Mouse (Mus musculus): Measurements from ENCODE around the gene Arhgef12.

Gene Arhgef12

DNA sequence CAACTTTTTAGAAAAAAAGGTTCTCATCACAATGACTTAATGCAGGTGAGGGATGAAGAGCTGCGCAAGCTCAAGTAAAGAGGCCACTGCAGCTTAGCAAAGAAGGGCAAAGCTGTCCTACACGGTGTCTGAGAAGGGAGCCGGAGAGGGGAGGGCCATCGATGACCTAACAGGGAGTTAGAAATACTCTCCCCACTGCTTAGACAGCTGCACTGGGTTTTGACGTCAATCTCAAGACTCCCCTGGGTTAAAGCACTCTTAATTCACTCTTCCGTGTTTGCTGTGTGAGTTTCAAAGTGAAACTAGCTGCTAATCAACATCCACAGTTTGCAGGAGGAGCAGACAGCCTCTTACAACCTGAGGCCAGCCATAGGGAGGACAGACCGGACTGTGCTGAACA lies 30.9 kb downstream of the Arhgef12 start:
- DNase-seq (ENCODE audit: low spot score in 2 of 2) = no peak

DNA sequence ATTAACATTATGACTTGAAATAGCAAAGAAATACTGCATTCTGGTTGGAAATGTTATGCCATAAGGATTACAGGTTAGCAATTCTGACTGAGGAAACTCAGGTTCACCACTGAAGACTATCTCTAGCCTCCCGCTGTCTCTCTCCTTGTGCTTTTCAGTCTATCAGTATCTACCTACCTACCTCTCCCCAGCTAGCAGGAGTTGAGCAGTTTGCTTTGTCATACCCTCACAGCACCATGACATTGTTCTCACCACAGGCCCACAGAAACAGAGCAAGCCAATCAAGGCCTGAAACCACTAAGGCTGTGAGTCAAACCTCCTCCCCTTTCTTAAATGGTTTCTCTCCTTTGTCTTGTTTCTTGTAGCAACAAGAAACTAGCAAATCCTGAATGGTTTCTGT lies 32.4 kb downstream of the Arhgef12 start:
- DNase-seq (ENCODE audit: low spot score in 2 of 2) = no peak

- DNase-seq (ENCODE audit: low spot score in 2 of 2) = no peak
Measured at GRCm38 (mm10) chr9:43071741-43072140, 35.3 kb downstream of the Arhgef12 start.

DNA sequence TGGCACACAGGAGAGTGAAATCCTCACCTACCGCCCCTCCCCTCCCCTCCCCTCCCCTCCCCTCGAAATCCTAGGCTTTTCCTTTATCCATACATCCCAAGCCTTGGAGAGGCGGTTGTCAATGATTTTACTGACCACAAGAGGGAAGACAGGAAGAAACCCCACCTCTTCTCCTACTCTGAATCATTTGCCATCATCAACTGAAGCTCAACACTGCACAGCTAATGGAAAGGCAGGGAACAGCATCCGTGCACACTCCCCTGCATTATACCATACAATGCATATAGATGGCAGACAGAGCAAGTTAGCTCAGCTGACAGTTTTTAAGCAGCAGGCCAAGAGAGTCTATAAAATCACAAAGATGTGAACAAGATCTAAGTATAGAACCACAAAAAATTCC lies 35.9 kb downstream of the Arhgef12 start:
- no peak for DNase-seq (ENCODE audit: low spot score in 2 of 2)

- no peak for DNase-seq (ENCODE audit: low spot score in 2 of 2)
Measured at GRCm38 (mm10) chr9:43070566-43070965, 36.5 kb downstream of the Arhgef12 start.

DNA sequence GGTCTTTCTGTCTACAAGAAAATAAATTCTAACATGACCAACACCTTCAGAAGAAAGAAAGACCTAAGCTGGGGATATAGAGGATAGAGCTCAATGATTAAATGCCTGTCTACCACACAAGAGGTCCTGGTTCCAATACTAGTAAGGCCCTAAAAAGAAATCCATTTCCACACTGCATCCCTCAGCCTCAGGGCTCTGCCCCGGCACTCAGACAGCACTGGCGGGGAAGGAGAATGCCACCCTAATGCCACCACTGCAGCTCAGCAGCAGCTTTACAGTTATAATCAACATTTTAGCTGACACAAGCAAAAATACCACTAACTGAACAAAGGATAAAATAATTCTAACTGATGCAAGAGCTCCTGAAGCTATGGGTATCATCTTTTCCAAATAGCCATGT lies 36.9 kb downstream of the Arhgef12 start:
- no peak for DNase-seq (ENCODE audit: low spot score in 2 of 2)

- no peak for DNase-seq (ENCODE audit: low spot score in 2 of 2)
Measured at GRCm38 (mm10) chr9:43067896-43068295, 39.1 kb downstream of the Arhgef12 start.

GRCm38 (mm10) chr9:43065231-43065630 lies 41.8 kb downstream of the Arhgef12 start:
- no peak for DNase-seq (ENCODE audit: low spot score in 2 of 2)

GRCm38 (mm10) chr9:43061545-43061944 lies 45.5 kb downstream of the Arhgef12 start:
- no peak for DNase-seq (ENCODE audit: low spot score in 2 of 2)

GRCm38 (mm10) chr9:43050391-43050790 lies 56.6 kb downstream of the Arhgef12 start:
- DNase-seq (ENCODE audit: low spot score in 2 of 2) = no peak

- DNase-seq (ENCODE audit: low spot score in 2 of 2) = no peak
Measured at GRCm38 (mm10) chr9:43044481-43044880, 62.6 kb downstream of the Arhgef12 start.

DNA sequence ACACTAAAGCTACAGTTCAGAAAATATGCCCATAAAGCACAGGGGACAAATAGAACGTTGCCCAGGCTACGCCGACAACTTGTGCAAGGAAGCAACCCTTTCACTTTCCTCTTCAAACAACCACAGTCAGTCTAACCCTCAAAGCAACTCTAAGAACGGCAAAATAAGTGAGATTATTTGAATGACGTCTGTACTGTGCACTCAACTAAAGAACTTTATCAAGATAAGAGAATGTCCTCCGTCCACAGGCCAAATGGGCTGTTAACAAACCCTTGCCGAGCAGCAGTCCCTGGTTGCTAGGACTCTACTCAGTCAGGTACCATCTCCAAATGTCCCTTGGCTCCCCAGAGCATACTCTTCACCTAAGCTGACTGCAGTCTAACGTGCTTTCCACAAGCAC lies 68.6 kb downstream of the Arhgef12 start:
- no peak for DNase-seq (ENCODE audit: low spot score in 2 of 2)

DNA sequence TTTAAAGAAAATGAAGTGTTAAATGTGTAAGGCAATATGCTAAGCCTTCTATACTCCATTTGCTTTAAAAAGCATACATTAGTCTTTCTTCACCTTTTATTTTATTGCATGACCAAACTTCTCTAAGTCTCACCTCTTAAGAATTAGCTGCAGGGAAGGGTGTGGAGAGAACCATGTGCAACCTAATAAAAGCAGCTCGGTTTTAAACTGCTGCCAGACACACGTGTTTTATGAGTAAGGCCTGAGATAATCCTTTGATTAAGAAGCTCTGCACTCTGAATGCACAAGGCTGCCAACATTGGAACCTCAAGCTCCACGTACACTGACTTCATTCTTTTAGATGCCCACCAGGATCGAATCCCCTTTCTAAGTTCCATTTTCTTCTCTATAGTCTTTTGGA lies 71.8 kb downstream of the Arhgef12 start:
- no peak for DNase-seq (ENCODE audit: low spot score in 2 of 2)

- no peak for DNase-seq (ENCODE audit: low spot score in 2 of 2)
Measured at GRCm38 (mm10) chr9:43034273-43034672, 72.8 kb downstream of the Arhgef12 start.

DNA sequence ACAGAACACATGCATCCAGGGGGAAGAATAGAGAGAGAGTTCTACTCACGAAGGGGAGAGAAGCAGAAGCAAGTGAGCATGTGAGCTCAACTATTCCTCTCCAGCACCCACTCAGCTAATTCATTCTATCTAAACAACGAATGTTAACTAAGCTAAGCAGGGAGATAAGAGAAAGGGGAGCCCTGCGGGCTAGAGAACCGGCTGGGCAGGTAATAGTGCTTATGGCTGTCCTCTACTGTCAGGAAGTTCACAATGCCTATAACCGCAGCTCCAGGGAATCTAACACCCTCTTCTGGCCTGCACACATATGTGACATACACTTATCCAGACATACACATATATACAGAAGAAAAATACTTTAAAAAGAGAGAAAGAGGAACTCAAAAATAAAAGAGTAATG lies 79.3 kb downstream of the Arhgef12 start:
- no peak for DNase-seq (ENCODE audit: low spot score in 2 of 2)

- DNase-seq (ENCODE audit: low spot score in 2 of 2) = no peak
Measured at GRCm38 (mm10) chr9:43021515-43022251, 85.4 kb downstream of the Arhgef12 start.

- no peak for DNase-seq (ENCODE audit: low spot score in 2 of 2)
Measured at GRCm38 (mm10) chr9:43019656-43020055, 87.4 kb downstream of the Arhgef12 start.

- DNase-seq (ENCODE audit: low spot score in 2 of 2) = no peak
Measured at GRCm38 (mm10) chr9:43015786-43016185, 91.3 kb downstream of the Arhgef12 start.

GRCm38 (mm10) chr9:43015366-43015765 lies 91.7 kb downstream of the Arhgef12 start:
- DNase-seq (ENCODE audit: low spot score in 2 of 2) = no peak

GRCm38 (mm10) chr9:43014886-43015285 lies 92.2 kb downstream of the Arhgef12 start:
- no peak for DNase-seq (ENCODE audit: low spot score in 2 of 2)

- no peak for DNase-seq (ENCODE audit: low spot score in 2 of 2)
Measured at GRCm38 (mm10) chr9:43012541-43012940, 94.5 kb downstream of the Arhgef12 start.

DNA sequence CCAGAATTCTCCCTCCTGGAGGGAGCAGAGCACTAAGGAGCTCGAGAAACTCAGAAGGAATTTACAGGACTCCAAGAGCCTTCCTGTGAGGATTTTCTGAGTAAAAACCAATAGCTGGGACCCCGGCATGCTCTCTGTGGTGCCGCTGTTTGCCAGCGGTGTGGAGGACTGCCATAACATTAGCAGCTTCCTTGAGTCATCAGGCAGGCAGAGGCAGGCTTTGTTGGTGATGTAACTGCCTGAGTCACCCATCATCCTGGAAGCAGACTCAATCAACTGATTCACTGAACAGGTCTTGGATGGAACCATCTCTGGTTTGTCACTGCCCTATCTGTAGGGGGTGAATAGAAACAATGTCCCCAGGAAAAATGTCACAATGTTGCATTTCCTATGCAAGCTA lies 96.0 kb downstream of the Arhgef12 start:
- no peak for DNase-seq (ENCODE audit: low spot score in 2 of 2)

DNA sequence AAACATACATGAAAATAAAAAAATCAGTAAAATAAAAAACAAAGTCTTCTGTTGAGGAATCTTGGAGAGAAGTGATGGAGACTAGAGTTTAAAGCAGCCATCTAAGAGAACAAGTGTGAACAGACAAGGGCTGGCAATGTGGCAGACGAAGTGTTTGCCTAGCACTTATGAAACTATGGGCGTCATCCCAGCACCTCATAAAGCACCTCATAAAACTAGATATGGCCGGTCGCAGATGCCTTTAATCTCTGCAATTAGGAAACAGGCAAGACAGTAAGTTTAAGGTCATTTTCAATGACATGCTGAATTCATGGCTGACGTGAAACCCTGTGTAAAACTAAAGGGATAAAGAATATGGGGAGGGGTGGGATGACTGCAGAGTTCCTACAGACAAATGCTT lies 103.2 kb downstream of the Arhgef12 start:
- no peak for DNase-seq (ENCODE audit: low spot score in 2 of 2)

GRCm38 (mm10) chr9:43003017-43003416 lies 104.0 kb downstream of the Arhgef12 start:
- DNase-seq (ENCODE audit: low spot score in 2 of 2) = no peak
